Mouse (Mus musculus) lung, adult 2 months (tissue): ENCODE results near the gene Polr3e. TPM values are rescaled to one million over a fixed set of nuclear protein-coding genes. Genes with fewer than 3 reads are reported as not detected.

Experiments
- DNase-seq: peaks from one replicate; pipeline ENCODE4 v3.0.0; 2022
- H3K4me1 ChIP-seq: fragments of 200-500 bp; 2 replicates; pipeline ENCODE4 v1.6.1; 2011; ENCODE audit warnings: low read length; ENCODE audit not compliant: control insufficient read depth, insufficient read depth
- H3K4me3 ChIP-seq: fragments of 200-500 bp; replicated peaks from 2 replicates; pipeline ENCODE3; 2011; ENCODE audit warnings: low read depth, mild to moderate bottlenecking, control low read depth, low read length; ENCODE audit errors: extremely low read depth
- CTCF ChIP-seq: fragments of 200-500 bp; IDR thresholded peaks from 2 replicates; pipeline ENCODE4 v1.5.1; 2011; ENCODE audit warnings: mild to moderate bottlenecking, low read length, control low read depth; ENCODE audit not compliant: insufficient read depth
- POLR2A ChIP-seq: fragments of 200-500 bp; IDR thresholded peaks from 2 replicates; pipeline ENCODE4 v1.6.1; 2011; ENCODE audit warnings: low read depth, mild to moderate bottlenecking, control low read depth, low read length, borderline replicate concordance; ENCODE audit errors: extremely low read depth
- whole genome bisulfite sequencing: fragments of 180-500 bp; shearing (Covaris S2); methylation state at CpG from one replicate; pipeline ENCODE4 v1.1.7; 2018; 5-methylcytosine and 5-hydroxymethylcytosine counted together
- polyA plus RNA-seq: library from polyadenylated mRNA; depleted of rRNA; stranded (reverse); fragments of >200 nt; gene quantifications from 2 replicates; pipeline ENCODE4 v1.2.3, GENCODE M21; 2012

Gene Polr3e
- polyA plus RNA-seq, 1 experiment: 14.4 TPM

DNA sequence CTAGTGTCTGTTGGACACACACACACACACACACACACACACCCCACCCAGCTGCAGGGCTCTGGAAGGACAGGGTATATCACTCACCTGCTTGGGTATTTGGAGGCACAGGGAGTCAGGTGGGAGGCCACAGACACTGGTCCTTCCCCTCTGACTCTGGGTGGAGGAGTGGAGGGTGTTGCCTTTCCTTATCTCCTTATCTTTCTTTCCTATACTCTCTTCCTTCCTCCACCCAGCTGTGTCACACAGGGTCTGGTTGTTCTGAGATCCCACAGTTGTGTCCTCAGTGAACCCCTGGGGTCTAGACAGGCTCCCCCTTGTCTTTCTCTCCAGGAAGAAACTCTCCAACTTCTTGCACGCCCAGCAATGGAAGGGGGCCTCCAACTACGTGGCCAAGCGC, 37.6 kb upstream of the Polr3e start:
- DNase-seq: no peak
- TF ChIP-seq CTCF (no peak), POLR2A (no peak)
- WGBS: 86% methylated on average over 3 of the region's 3 CpGs
- Histone ChIP-seq H3K4me1 (peaks cover 3% of the 10 kb centered on the region; the same call in 1 of the 2 replicates), H3K4me3 (no peak overlapping the region)

DNA sequence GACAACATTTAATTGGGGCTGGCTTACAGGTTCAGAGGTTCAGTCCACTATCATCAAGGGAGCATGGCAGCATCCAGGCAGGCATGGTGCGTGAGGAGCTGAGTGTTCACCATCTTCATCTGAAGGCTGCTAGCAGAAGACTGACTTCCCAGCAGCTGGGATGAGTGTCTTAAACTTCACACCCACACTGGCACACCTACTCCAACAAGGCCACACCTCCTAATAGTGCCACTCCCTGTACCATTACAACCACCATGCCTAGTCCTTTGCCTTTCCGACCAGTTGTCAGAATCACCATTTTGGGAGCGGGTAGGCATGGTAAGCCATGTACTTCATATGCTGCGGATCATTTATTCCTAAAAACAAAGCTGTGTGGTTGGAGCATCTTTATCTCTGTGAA, 36.8 kb upstream of the Polr3e start:
- DNase-seq: no peak
- TF ChIP-seq POLR2A (no peak), CTCF (no peak)
- H3K4me1 ChIP-seq: peaks cover under 1% of the 10 kb centered on the region; the same call in 1 of the 2 replicates
- WGBS: 93% methylated on average over 4 of the region's 4 CpGs
- H3K4me3 ChIP-seq: no peak overlapping the region

DNA sequence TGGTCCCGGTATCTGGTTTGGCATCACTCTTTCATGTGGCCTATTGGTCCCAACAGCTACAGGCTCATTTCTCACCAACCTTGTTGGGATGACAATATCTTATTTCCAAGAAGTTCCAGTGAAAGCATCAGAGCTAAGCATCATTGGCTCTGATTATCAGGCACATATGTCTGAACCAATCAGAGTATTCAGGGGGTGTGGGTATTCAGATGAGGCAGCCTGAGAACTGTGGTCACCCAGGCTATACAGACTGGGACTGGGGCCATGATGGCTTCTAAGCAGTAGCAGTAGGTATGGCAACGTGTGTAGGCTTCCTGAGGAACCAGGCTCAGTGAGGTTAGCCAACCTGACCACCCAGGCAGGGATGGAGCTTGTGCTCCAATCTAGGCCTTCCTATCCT, 36.1 kb upstream of the Polr3e start:
- TF ChIP-seq POLR2A: no peak
- TF ChIP-seq CTCF: no peak
- Histone ChIP-seq H3K4me1 (no peaks in the 10 kb centered on the region), H3K4me3 (no peak overlapping the region)
- DNase-seq: no peak
- 80% methylated on average over 2 of the region's 2 CpGs for WGBS

DNA sequence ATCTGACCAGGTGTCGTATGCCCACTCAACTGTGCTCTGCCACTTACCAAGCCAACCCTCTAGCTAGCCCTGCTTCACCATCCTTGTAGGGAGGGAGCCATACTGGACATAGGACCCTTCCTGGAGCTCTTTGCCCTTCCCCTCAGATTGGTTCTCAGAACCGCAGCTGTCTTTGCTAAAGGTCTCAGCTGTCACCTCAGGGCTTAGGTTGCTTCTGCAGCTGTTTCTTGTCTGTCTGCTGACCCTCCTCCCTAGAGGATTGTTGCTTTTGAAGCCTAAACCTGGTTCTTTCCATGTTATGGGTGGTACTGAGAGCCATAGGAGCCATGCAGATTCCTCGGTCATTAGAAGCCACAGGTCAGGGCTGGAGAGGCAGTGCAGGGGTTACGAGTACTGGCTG, 34.9 kb upstream of the Polr3e start:
- WGBS: 90% methylated on average over 4 of the region's 4 CpGs
- no peak for DNase-seq
- Histone ChIP-seq H3K4me3 (no peak overlapping the region), H3K4me1 (no peaks in the 10 kb centered on the region)
- no peak for TF ChIP-seq CTCF
- TF ChIP-seq POLR2A: no peak

- WGBS: 66% methylated on average over 4 of the region's 4 CpGs
- no peak for DNase-seq
- no peak for TF ChIP-seq POLR2A
- no peak for TF ChIP-seq CTCF
Observed at GRCm38 (mm10) chr7:120883523-120884290, 33.8 kb upstream of the Polr3e start.

DNA sequence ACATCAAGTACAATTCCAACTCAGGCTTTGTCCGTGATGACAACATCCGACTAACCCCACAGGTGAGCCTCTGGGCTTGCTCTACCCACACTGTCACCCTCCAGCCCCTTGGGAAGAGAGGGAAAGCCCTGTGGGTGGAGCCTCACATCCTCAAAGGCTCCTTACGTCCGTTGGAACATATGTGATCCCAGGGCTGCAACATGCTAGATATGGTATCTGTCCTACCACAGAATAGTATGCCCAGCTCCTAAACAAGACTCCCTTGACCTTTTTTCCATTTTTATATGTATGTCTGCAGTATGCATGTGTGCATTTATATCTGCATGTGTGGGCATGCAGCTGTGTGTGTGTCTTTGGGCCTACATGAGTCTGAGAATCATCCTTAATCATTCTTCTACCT, 32.8 kb upstream of the Polr3e start:
- H3K4me3 ChIP-seq: no peak overlapping the region
- DNase-seq: no peak
- 94% methylated on average over 4 of the region's 4 CpGs for WGBS
- no peaks in the 10 kb centered on the region for H3K4me1 ChIP-seq
- no peak for TF ChIP-seq CTCF
- no peak for TF ChIP-seq POLR2A

More at GRCm38 (mm10) chr7:120883523-120884290, 33.8 kb upstream of the Polr3e start:
- Histone ChIP-seq H3K4me3 (no peak overlapping the region), H3K4me1 (no peaks in the 10 kb centered on the region)

GRCm38 (mm10) chr7:120893123-120893522, 24.4 kb upstream of the Polr3e start:
- Histone ChIP-seq H3K4me1 (no peaks in the 10 kb centered on the region), H3K4me3 (no peak overlapping the region)
- no peak for TF ChIP-seq POLR2A
- TF ChIP-seq CTCF: no peak
- WGBS: 62% methylated on average over 5 of the region's 5 CpGs
- DNase-seq: no peak

DNA sequence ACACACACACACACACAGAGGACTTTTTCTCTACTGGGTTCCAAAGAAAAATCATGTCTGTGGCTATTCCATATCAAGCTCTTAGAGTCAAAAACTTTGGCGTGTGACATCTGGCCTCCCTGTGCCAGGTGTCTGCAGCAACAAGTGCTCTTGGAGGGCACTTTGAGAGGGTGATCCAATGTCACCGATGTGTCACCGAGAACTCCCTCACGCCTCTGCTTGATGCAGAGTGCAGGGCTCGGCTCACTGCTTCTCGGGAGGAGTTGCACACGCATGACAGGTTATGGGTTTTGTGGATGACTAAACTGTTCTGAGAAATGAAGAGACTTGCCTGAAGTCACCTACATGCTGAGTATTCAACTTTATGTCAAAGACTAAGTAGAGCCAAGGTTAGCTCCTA, 20.5 kb upstream of the Polr3e start:
- no peak for TF ChIP-seq POLR2A
- TF ChIP-seq CTCF: no peak
- Histone ChIP-seq H3K4me3 (no peak overlapping the region), H3K4me1 (no peaks in the 10 kb centered on the region)
- WGBS: 81% methylated on average over 7 of the region's 7 CpGs
- no peak for DNase-seq

DNA sequence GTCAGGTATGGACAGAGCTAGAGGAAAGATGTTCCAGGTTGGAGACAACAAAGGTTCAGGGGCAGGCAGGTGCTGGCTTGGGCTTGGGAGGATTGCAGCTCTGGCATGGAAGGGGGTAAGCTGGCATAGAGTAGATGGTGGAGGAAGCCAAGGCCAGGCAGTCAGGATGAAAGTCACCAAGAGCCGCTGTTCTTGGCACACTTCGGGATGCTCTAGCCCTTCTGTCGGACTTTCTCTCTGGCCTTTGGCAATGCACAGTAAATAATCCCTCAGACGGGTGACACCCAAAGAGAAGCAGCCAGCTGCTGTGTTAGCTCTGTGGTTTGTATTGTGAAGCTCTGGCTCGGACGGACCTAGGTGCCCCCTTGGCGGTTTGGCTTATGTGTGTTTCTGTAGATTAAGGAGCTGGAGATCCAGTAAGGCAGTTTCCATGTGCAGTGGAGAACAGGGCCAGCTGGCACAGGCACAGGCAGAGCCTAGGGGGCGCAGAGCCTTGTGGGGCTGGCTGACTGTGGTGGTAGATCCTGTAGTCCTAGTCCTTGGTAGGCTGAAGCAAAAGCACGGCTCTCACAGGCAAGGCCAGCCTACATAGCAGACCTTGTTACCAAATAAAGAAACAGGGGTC, 19.7 kb upstream of the Polr3e start:
- TF ChIP-seq CTCF (no peak), POLR2A (no peak)
- no peak for DNase-seq
- WGBS: 80% methylated on average over 9 of the region's 9 CpGs
- Histone ChIP-seq H3K4me3 (no peak overlapping the region), H3K4me1 (no peaks in the 10 kb centered on the region)

DNA sequence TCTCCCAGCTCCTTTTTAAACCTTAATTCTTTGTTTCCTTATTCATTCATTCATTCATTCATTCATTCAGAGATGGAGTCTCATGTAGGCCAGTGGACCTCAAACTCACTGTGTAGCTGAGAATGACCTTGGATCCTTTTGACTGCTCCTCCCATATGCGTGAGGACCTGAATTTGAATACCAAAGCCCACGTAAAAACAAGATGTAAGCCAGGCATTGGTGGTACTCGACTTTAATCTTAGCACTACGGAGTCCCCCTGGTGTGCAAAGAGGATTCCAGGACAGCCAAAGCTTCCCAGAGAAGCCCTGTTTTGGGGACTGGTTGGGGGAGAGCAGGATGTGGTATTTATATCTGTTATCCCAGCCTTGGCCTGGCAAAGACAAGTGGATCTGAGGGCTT, 17.4 kb upstream of the Polr3e start:
- H3K4me1 ChIP-seq: no peaks in the 10 kb centered on the region
- WGBS: 75% methylated on average over 4 of the region's 4 CpGs
- DNase-seq: no peak
- no peak overlapping the region for H3K4me3 ChIP-seq
- no peak for TF ChIP-seq CTCF
- no peak for TF ChIP-seq POLR2A
